Mouse (Mus musculus): ENCODE data around the gene Cfhr1. TPM values are rescaled to one million over a fixed set of nuclear protein-coding genes. Genes with fewer than 3 reads are reported as not detected.

Gene Cfhr1
- not detected for total RNA-seq (2021)
- long read RNA-seq, experiment 1, result 0 reads
- long read RNA-seq, experiment 2, result 0 reads

- intact Hi-C loops (cut with DNase I), result no loop called here
- DNase-seq (ENCODE audit: low spot score in 2 of 2), result no peak
Observed at GRCm38 (mm10) chr1:139560024-139560423, at the start of gene Cfhr1. Cfhr1 (minus strand) TSS chr1:139560272.

DNA sequence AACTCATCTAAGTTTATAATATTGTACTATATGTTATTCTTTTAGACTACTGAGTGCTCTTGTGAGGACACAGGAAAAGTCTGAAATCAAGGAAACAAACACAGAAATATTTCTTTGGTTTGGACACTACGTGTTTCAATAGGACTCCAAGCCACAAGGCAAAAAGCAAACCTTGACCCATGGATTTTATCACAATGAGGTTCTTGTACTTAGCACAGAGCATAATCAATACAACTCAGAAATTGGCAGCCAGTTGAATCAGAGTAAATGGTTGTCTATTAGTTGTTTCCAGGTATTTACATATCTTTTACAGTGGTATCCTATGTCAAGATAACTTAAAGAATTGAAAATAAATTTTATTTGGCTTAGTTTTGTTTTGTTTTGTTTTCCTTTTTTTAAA, 8.8 kb downstream of the Cfhr1 start:
- intact Hi-C loops (cut with DNase I), result no loop called here
- no peak for DNase-seq (ENCODE audit: low spot score in 2 of 2)

DNA sequence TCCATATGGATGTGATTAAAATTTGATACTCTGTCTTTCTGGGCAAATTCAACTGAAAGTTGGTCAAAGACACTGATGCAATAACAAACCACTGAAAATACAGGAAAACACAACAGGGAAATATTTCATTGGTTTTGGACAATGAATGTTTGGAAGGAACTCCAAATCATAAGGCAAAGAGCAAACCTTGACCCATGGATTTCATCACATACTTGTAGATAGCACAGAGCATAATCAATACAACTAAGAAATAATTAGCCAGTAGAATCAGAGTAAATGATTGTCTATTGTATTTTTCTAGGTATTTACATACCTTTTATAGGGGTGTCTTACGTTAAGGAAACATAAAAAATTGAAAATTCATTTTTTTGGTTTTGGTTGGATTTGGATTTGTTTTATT, 11.5 kb downstream of the Cfhr1 start:
- DNase-seq (ENCODE audit: low spot score in 2 of 2), result no peak
- intact Hi-C loops (cut with DNase I), result no loop called here

DNA sequence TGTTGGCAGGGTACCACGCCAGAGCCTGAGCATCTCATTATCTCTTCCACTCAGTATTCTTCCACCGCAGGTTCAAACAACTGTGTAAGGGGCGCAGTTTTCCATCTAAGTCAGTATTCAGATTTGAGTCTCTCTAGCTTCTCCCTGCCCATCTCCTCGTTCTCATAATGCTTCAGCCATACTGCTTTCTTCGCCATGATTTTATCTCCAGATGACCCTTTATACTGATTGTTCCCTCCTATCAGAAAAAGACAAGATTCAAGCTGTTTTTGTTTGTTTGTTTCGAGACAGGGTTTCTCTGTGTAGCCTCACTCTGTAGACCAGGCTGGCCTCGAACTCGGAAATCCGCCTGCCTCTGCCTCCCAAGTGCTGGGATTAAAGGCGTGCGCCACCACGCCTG, 45.5 kb downstream of the Cfhr1 start:
- no peak for DNase-seq (ENCODE audit: low spot score in 2 of 2)
- intact Hi-C loops (cut with DNase I), result no loop called here

DNA sequence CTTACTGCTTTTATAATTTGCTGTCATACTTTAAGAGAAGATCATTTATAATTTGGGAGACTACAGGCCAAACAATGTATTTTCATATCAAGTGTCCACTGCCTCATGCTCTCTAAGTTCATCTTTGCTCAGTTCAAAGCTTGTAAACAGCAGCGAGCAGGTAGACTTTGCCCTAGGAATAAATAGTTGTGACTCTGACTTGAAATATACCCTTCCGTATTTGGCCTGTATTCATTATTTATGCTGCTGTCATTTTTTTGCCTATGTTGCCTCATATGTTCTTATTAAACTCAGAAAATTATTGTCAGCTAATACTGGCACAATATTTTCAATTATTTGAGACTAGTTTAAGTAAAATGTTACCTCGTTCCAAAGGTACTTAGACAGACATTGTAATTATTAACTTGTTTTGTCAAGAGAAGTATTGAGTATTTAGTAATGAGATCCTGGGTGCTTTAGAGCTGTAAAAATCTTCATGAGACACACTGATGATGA, 58.8 kb downstream of the Cfhr1 start, which contains the start of gene F13b:
TSS of gene F13b (plus strand) at position 445 of the 495 bp plus-strand sequence.
- intact Hi-C loops (cut with DNase I), result no loop called here

GRCm38 (mm10) chr1:139499751-139500150, 60.3 kb downstream of the Cfhr1 start:
- intact Hi-C loops (cut with DNase I), result no loop called here
- DNase-seq (ENCODE audit: low spot score in 2 of 2), result no peak

More for the DNA sequence above, 58.8 kb downstream of the Cfhr1 start, which contains the start of gene F13b:
- no peak for DNase-seq (ENCODE audit: low spot score in 2 of 2)

Other genes starting within 250 kb of the Cfhr1 start
- under 1 TPM; 0.68 to 0.97 TPM for gene Crb1, start 183.2 kb downstream of the Cfhr1 start, total RNA-seq (2021)
- 10 to 100 TPM; 28.3 to 30.4 TPM for gene Zbtb41, start 138.0 kb downstream of the Cfhr1 start, total RNA-seq (2021)
- gene Aspm, start 105.5 kb downstream of the Cfhr1 start, total RNA-seq (2021), result 1 to 10 TPM in 1 of 2 experiments, under 1 TPM in 1; 0.95 to 1.4 TPM
- gene F13b, start 58.6 kb downstream of the Cfhr1 start, total RNA-seq (2021), result not detected
- gene Gm4788, start 221.0 kb upstream of the Cfhr1 start, total RNA-seq (2021), result under 1 TPM in 1 of 2 experiments, not detected in 1; 0.13 TPM